Mouse (Mus musculus) adipocyte (in vitro differentiated cells): Measurements from ENCODE around the gene Vps36.

Experiments used
- DNase-seq: peaks from one replicate; pipeline ENCODE4 v3.0.0-alpha.2; 2016; ENCODE audit warnings: low spot score

Vps36 gene

DNA sequence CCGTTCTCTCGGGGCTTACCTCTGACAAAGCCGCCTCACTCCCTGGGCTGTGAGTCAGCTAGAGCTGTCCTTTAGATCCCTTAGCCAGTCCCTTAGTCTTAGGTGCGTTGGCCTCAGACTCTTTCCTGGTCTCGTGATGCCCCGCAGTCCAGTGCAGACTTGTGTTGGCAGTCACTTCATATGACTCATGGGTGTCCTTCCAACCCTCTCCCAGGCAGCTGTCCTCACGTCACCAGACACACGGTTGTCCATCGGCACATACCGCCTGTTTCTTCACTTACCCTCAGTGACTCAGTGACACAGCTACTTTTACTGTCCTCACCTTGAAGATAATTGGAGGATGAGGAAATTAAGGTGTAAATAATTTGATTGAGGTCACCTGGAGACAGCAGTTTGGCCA, 22.2 kb downstream of the Vps36 start:
- no peak for DNase-seq

DNA sequence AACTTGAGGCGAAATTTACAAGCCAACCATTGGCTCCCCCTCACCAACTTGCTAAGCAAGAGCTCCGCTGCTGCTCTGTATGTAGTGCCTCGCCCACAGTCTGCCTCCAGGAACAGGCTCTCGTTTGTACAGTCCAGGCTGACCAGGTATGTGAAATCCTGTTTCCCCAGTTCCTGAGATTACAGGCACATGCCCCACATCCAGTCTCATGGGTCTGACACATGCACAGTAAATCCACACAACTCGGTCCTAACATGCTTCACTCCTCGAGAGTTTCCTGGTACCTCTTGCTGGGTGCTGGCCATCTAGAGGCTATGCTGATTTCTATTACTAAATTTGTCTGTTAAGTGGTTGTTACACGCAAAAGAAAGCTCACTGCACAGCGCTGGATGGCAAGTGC, 33.8 kb downstream of the Vps36 start:
- no peak for DNase-seq

DNA sequence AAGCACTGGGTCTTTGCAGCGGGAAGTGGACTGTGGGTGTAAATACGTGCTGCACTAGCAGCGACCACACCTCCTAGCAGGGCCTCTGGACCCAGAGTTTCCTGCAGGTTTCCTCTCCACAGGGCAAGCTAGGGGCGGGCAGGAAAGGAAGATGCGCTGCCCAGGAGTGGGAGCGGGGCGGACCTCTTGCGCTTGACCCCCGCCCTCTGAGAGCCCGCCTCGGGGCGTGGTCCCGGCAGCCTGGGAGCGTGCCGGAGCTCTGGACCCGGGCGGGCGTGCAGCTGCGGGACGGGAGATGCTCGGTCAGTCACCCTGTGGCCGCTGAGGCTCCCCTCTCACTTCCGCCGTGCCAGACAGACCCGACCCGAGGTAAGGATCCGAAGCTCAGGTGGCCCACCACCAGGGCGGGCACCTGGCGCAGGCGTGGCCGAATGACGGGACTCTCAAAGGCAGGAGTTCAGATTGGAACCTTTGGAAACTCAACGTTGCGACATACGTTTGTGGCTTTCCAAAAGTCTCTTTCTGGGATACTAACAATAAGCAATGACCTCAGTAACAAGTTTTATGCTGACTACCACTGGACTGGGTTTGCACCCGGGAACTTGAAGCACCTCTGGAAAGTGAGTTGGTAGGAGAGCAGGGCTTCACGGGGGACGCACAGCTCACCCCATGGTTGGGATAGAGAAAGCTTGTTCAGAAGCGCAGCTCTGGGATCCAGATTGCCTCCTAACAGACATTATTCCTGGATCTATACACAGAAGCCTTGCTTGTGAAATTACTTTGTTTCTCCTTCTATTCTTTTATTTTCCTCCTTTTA, 34.7 kb downstream of the Vps36 start, which contains the start of gene Thsd1:
Gene Thsd1 (plus strand): TSS at position 253 of the 817 bp plus-strand sequence.
- peak; percentile 25 for DNase-seq

DNA sequence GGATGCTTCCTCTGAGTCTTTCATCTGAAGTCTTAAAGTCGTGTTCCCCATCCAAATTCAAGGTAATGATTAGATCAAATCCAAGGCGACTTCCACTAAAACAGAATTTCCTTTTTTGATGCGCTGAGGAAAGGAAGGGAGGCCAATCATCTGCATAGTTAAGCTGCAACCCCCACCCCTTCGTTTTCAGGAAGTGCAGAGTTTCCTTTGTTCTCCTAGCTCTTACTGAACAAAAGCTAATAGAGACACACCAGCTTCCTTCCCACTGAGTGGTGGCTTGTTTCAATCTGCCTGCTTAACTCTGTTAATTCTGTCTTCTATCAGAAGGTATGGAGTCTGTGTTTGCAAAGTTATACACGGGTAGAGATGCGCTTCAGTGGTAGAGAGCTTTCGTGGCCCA, 36.0 kb downstream of the Vps36 start:
- DNase-seq = no peak

DNA sequence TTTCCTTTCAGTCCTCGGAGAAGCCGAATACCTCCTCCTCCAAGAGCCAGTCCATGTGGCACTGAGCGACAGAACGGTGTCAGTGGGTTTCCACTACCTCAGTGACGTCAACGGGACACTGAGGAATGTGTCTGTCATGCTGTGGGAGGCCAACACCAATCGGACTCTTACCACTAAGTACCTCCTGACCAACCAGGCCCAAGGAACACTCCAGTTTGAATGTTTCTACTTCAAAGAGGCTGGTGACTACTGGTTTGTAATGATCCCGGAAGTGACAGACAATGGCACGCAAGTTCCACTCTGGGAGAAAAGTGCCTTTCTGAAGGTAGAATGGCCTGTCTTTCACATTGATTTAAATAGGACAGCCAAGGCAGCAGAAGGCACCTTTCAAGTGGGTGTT, 50.4 kb downstream of the Vps36 start:
- DNase-seq = no peak

DNA sequence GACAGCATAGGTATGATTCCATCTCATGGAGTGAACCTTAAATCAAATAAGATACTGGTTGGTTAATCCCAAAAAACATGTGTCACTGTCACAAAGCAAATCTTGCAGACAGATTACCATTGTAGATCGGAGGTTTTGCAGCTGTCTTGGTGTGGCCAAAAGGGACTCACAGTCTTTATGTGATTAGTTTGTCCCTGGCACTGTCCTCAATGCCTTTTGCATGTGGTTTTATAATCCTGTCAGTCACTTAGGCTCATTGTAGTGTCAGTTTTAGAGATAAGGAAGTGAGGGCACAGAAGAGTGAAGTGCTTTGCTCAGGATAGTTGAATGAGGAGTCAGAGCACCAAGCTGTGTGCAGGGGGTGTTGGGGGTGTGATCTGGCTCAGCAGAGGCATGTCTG, 53.1 kb downstream of the Vps36 start:
- no peak for DNase-seq

DNA sequence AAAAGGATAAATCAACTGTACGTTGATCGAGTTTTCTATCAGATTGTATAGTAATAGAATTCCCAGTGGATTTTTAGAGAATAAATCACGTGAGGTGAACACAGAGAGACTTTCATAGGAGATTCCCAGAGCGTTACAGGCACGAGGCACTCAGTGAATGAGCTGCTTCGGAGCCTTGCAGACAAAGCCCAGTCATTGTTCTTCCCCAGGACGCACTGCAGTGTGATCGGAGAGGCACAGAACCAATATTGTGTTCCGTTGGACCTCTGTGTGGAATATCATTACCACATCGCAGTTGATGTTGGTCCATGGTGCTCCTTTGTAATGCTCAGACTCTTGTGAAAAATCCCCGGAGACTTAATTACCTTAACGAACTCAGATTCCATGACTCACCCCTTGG, 55.3 kb downstream of the Vps36 start:
- DNase-seq = no peak

DNA sequence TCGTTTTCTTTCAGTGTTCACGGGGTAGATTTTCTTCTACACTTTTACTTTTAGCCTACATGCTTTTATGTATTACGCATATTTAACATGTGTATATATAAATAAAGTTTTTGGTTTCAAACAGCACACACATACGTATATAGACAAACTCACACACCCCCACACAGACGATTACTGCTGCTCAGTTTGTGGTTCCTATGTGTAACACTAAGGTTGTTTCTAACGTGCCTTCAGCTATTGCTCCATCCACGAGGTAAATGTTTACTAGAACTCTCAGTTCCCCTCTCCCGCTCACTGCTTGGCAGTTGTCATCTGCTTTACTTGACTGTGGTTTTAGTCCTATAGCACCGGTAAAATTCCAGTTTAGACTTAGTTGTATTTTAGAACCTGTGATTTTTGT, 56.5 kb downstream of the Vps36 start:
- no peak for DNase-seq

DNA sequence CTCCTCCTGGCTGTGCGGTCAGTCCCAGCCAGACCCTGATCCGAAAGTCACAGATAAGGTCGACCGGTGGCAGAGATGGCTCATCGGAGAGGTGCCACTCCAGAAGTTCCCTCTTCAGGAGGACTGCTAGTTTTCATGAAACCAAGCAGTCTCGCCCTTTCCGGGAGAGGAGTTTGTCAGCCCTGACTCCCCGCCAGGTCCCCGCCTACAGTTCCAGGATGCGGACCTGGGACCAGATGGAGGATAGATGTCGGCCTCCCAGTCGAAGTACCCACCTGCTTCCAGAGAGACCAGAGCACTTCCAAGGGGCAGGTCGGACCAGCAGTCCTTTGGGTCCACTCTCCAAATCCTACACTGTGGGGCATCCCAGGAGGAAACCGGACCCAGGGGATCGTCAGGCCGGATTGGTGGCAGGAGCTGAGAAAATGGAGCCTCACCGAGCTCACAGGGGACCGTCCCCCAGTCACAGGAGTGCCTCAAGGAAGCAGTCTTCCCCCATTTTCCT, 66.4 kb downstream of the Vps36 start:
- no peak for DNase-seq

DNA sequence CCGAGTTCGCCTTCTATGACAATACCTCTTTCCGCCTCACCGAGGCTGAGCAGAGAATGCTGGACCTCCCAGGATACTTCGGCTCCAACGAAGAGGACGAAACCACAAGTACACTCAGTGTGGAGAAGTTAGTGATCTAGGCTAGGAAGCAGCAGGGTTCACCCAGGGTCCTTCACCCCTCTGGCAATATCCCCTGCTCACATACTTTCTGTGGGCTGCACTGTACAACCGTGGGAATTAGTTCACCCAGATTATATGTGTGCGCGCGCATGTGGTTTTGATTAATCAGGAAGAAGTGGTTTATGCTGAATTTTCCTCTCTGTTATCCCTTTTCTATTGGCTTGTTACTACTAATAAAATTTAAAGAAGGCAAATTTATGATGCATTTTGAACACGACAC, 66.9 kb downstream of the Vps36 start:
- no peak for DNase-seq

DNA sequence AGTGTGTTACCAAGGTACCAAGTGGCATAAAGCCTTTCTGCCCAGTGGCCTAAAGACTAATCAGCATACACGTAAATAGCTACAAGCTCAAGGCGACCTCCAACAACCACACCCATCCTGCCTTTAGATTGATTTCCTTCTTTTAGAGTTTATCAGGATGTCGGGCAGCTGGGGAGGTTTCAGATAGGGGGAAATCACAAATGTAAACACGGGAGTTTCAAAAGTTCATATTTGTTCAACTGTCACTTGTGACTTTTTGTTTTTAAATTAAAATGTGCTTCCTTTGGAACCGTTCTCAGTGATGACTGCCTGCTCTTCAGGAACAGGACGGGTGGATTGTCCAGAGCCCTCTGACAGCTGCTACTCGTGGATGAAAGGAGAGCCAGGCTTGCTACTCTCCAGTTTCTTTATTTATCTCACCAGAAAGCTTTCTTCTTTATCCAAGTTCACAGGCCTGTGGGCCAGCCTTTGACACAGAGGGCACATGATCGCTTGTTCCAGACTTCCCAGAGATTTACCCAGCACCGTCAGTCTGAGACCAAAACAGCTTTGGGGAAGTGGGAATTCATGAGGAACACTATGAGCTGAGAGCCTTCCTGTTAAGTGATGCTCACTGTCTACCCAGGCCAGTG, 67.6 kb downstream of the Vps36 start:
- peak; percentile 46 for DNase-seq

DNA sequence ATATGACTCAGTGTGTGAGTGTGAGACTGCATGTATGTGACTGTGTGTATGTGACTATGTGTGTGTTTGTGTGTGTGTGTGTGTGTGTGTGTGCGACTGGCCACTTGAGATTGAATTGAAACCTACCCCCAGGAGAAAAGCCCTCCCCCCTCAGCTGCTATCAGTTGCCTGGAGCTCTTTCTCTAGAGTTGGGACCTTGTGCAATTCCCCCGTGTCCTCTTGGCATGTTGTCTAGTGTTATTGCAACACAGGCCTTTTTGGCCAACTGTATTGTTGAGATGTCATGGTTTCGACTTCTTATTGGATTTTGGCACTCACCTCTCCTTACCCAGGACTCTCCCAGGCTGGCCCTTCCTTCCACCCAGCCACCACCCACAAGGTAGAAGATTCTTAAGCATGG, 69.7 kb downstream of the Vps36 start:
- DNase-seq = peak; percentile 95

DNA sequence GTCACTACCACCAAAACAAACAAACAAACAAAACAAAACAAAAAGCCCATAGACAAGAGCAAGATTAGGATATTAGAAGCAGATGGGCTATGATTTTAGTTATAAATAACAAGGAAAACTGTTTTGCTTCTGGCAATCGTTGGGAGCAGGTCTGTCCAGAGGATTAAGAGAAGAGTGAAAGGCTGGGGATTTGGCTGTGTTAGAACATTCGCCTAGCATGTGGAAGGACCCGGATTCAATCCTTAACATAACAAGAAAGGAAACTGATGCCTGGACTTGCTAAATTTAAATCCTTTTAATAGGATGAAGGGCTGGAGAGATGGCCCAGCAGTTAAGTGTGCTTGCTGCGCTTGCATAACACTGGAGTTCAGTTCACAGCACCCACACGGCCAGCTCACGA, 71.7 kb downstream of the Vps36 start:
- no peak for DNase-seq

DNA sequence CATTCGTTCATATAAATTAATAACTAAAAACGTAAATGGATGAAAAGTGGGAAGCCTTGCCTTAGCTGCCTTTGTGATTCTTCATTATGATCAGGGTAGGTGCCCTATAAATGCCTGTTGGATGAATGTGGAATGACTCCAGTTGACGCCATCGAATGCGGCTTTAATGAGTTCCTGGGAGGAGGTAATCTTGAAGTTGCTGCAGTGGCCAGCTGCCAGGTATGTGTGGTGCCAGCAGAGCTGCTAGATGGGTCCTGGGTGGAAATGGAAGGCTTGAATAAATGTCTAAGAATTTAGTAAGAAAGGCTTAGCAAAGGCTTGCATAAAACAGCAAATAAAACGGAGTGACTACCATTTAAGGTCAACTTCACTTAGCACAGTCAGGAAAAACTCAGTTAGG, 72.2 kb downstream of the Vps36 start:
- peak; percentile 48 for DNase-seq

DNA sequence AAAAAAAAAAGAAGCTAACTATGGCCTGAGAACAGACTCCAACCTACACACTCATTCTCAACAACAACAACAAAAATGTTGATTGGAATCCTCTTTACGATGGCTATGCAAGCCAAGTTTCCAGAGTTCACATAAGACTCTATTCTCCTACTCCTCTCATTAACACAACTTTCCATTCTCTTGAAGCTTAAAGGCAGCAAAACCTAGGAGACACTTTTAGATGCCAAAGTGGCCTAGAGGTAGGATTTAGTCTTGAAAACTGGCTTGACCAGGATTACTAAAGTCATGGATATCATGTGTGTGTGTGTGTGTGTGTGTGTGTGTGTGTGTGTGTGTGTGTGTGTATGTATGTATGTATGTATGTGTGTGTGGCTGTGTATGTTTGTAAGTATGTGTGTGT, 72.6 kb downstream of the Vps36 start:
- peak; percentile 43 for DNase-seq

DNA sequence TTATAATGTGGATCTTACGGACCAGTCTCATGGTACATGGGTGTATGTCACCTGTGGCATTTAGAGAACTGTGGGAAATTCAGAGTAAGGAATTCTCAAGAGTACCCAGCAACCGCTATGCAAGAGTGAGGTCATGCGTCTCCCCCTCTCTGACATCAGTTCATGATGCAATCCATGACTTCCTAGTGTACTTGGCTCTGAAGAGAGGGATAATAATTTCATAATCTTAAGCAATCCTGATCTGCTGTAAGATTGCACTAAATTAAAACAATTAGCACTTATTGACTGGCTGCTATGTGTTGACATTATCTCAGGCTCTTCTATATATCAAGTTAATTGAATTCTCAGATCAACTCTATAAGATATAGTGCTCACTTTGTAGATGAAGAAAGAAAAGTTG, 74.2 kb downstream of the Vps36 start:
- DNase-seq = peak; percentile 48
